Mouse (Mus musculus) heart, postnatal 0 days (tissue): ENCODE results near the gene Ifitm2.

Experiments
- CTCF ChIP-seq: IDR thresholded peaks from 2 replicates; pipeline ENCODE4 v1.5.1; 2016; ENCODE audit warnings: antibody characterized with exemption, control low read depth, low read depth
- EP300 ChIP-seq: IDR thresholded peaks from 2 replicates; pipeline ENCODE4 v1.6.1; 2016; ENCODE audit warnings: antibody characterized with exemption, low read depth

DNA sequence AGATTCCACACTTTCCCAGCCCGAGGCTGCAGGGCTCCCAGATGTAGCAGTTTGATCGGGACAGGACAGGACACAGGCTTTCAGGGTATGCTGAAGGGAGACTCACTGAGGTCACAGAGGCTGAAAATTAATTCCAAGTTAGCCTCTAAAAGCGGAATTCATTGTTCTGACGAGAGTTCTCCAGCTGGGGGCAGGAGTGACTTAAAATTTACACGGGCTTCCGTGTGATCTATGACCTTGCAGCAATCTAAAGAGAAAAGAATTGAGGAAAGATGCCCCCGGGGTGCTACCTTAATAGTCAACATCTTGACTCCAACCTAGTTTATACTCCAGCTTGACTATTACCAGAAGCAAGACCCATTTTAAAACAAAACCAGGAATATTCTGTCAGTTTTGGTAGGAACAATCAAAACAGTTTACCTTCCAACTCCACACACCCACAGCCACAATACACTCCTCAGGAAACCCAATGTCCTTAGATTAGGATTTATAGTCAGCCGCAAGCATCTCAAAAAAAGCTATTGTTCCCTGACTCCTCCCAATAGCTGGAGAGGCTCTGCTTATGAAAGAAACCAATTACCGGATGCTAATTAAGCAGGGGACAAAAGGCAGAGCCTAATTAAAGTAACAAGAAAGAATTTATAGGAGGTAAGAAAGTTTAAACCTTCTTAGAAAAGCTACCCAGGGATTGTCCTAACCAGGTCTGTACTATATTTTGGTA lies 3.6 kb upstream of the Ifitm2 start:
- TF ChIP-seq CTCF (peak; percentile 47), EP300 (no peak)
